Mouse (Mus musculus) testis, adult 2 months (tissue): ENCODE measurements around the gene Hsf2.

Experiments
- CTCF ChIP-seq: fragments of 200-500 bp; IDR thresholded peaks from 2 replicates; pipeline ENCODE4 v1.5.1; 2012; ENCODE audit warnings: low read depth, mild to moderate bottlenecking, inconsistent platforms, low read length, moderate library complexity; ENCODE audit not compliant: control insufficient read depth, insufficient read depth, insufficient replicate concordance
- POLR2A ChIP-seq: fragments of 200-500 bp; IDR thresholded peaks from 2 replicates; pipeline ENCODE4 v1.6.1; 2012; ENCODE audit warnings: low read depth, mild to moderate bottlenecking, inconsistent platforms, low read length, moderate library complexity; ENCODE audit not compliant: control insufficient read depth

- TF ChIP-seq CTCF (no peak), POLR2A (no peak)
Measured at GRCm38 (mm10) chr10:57444392-57444791, 41.8 kb upstream of the Hsf2 start.
